In genomic region chr7:35785579-35785978, GRCm38 (mm10) we compare ENCODE assay signal across 23 mouse cellular contexts. TPM values are rescaled to one million over a fixed set of nuclear protein-coding genes. Genes with fewer than 3 reads are reported as not detected.
DNase-seq lines count a peak whose midpoint lies in the region; ATAC-seq and TF ChIP-seq lines count a peak whose summit lies in the region.
"Had no signal": no experiment of that assay in that cellular context is flagged by ENCODE, and none has a peak within 500 bp of the region (broad histone marks: within the 10 kb centered on the region; RNA-seq: fewer than 3 reads in every experiment).

No protein-coding gene starts in this region.

- H3K9ac ChIP-seq in embryonic facial prominence, embryonic 14.5 days (ENCODE audit: low read depth, low read length): no peak overlapping the region
- no peak overlapping the region for H3K9ac ChIP-seq in lung, embryonic 15.5 days
- no peak overlapping the region for H3K9ac ChIP-seq in lung, postnatal 0 days (replicated peaks; ENCODE audit: low read depth)
- H3K9ac ChIP-seq in stomach, embryonic 15.5 days: no peak overlapping the region
- H3K9ac ChIP-seq in forebrain, embryonic 16.5 days (replicated peaks; ENCODE audit: low read depth, low read length): no peak overlapping the region
- H3K9ac ChIP-seq: embryonic facial prominence, embryonic 15.5 days; heart, embryonic 13.5 days had no signal

- TF ChIP-seq CTCF in lung, postnatal 0 days (IDR thresholded peaks at IDR 0.05): no peak

- H3K4me2 ChIP-seq in embryonic facial prominence, embryonic 14.5 days (ENCODE audit: low read depth, low read length): no peak overlapping the region
- no peak overlapping the region for H3K4me2 ChIP-seq in lung, embryonic 15.5 days
- no peak overlapping the region for H3K4me2 ChIP-seq in lung, postnatal 0 days (replicated peaks; ENCODE audit: low read depth, low read length)
- no peak overlapping the region for H3K4me2 ChIP-seq in stomach, embryonic 15.5 days
- H3K4me2 ChIP-seq in forebrain, embryonic 16.5 days (ENCODE audit: low read length): no peak overlapping the region
- H3K4me2 ChIP-seq: embryonic facial prominence, embryonic 15.5 days; heart, embryonic 13.5 days had no signal

- no peaks in the 10 kb centered on the region for H3K4me1 ChIP-seq in embryonic facial prominence, embryonic 14.5 days (ENCODE audit: control insufficient read depth, insufficient read depth, low read length)
- H3K4me1 ChIP-seq in embryonic facial prominence, embryonic 10.5 days: no peaks in the 10 kb centered on the region
- 0 out of 2 replicates have a peak, but pooled peaks cover 4% of the 10 kb centered on the region for H3K4me1 ChIP-seq in lung, embryonic 15.5 days
- H3K4me1 ChIP-seq in lung, postnatal 0 days (ENCODE audit: insufficient read depth, low read depth, low read length): no peaks in the 10 kb centered on the region
- H3K4me1 ChIP-seq in stomach, embryonic 15.5 days: no peaks in the 10 kb centered on the region
- no peaks in the 10 kb centered on the region for H3K4me1 ChIP-seq in forebrain, embryonic 16.5 days (replicated peaks; ENCODE audit: control insufficient read depth, insufficient read depth, low read length)
- H3K4me1 ChIP-seq: embryonic facial prominence, embryonic 15.5 days; forebrain, embryonic 10.5 days; heart, embryonic 13.5 days had no signal

- no peak overlapping the region for H3K4me3 ChIP-seq in embryonic facial prominence, embryonic 14.5 days (ENCODE audit: low read depth, low read length)
- H3K4me3 ChIP-seq in embryonic facial prominence, embryonic 10.5 days: no peak overlapping the region
- no peak overlapping the region for H3K4me3 ChIP-seq in lung, embryonic 15.5 days
- H3K4me3 ChIP-seq in lung, postnatal 0 days (ENCODE audit: low read depth, low read length): no peak overlapping the region
- H3K4me3 ChIP-seq in stomach, embryonic 15.5 days (replicated peaks): no peak overlapping the region
- H3K4me3 ChIP-seq in forebrain, embryonic 16.5 days (replicated peaks; ENCODE audit: low read length): no peak overlapping the region
- H3K4me3 ChIP-seq: embryonic facial prominence, embryonic 15.5 days; erythroblast, embryonic 14.5 days; forebrain, embryonic 10.5 days; heart, embryonic 13.5 days had no signal

- no peak overlapping the region for H3K27ac ChIP-seq in embryonic facial prominence, embryonic 14.5 days (replicated peaks; ENCODE audit: low read depth, low read length)
- no peak overlapping the region for H3K27ac ChIP-seq in embryonic facial prominence, embryonic 10.5 days (replicated peaks)
- H3K27ac ChIP-seq in lung, embryonic 15.5 days: peak overlapping the region; percentile 37; the same call in 1 of the 2 replicates
- H3K27ac ChIP-seq in lung, postnatal 0 days (ENCODE audit: low read length): no peak overlapping the region
- H3K27ac ChIP-seq in stomach, embryonic 15.5 days: peak overlapping the region; percentile 54; the same call in 1 of the 2 replicates
- no peak overlapping the region for H3K27ac ChIP-seq in forebrain, embryonic 16.5 days (ENCODE audit: low read length)
- H3K27ac ChIP-seq: embryonic facial prominence, embryonic 15.5 days; forebrain, embryonic 10.5 days; heart, embryonic 13.5 days had no signal

- TF ChIP-seq EP300 in lung, postnatal 0 days (IDR thresholded peaks at IDR 0.05): peak; percentile 21; the same call in 1 of the 2 replicates

- DNase-seq in embryonic facial prominence, embryonic 14.5 days (ENCODE audit: low spot score): peak; percentile 12
- DNase-seq in embryonic facial prominence, embryonic 10.5 days (ENCODE audit: low spot score): no peak
- DNase-seq in lung, postnatal 10 days: no peak
- peak; percentile 77 for DNase-seq in lung, postnatal 0 days (ENCODE audit: low spot score)
- DNase-seq in adrenal gland, postnatal 36 days: no peak
- DNase-seq: adrenal gland, postnatal 10 days; B cell, adult 2 months; cerebellum, adult 11-12 months; cerebellum, adult 9-11 months; cerebellum, postnatal 36 days; gastrocnemius, postnatal 36 days; heart, adult 11 months; heart, postnatal 36 days had no signal

- ATAC-seq in embryonic facial prominence, embryonic 14.5 days (ENCODE audit: low read depth): no peak
- ATAC-seq in lung, embryonic 15.5 days (ENCODE audit: borderline replicate concordance, extremely low read depth, low FRiP score, low TSS enrichment): peak; percentile 52; the same call in 1 of the 2 replicates
- ATAC-seq in lung, postnatal 0 days: peak; percentile 90
- peak; percentile 80 for ATAC-seq in stomach, embryonic 15.5 days (ENCODE audit: insufficient read depth, low FRiP score, low read depth)
- no peak for ATAC-seq in forebrain, embryonic 16.5 days
- ATAC-seq: CD4-positive, CD25-positive, alpha-beta regulatory T cell, adult 4 months; forebrain, embryonic 14.5 days had no signal

- H3K36me3 ChIP-seq in embryonic facial prominence, embryonic 14.5 days (ENCODE audit: control insufficient read depth, insufficient read depth, low read length): peaks cover 83% of the 10 kb centered on the region
- H3K36me3 ChIP-seq in embryonic facial prominence, embryonic 10.5 days (replicated peaks): peaks cover 98% of the 10 kb centered on the region
- H3K36me3 ChIP-seq in lung, embryonic 15.5 days: peaks cover 60% of the 10 kb centered on the region
- peaks cover 13% of the 10 kb centered on the region for H3K36me3 ChIP-seq in lung, postnatal 0 days (ENCODE audit: insufficient read depth, low read length)
- peaks cover 28% of the 10 kb centered on the region for H3K36me3 ChIP-seq in stomach, embryonic 15.5 days
- peaks cover 17% of the 10 kb centered on the region for H3K36me3 ChIP-seq in forebrain, embryonic 16.5 days (ENCODE audit: control insufficient read depth, insufficient read depth)

- no peaks in the 10 kb centered on the region for H3K27me3 ChIP-seq in embryonic facial prominence, embryonic 14.5 days (replicated peaks; ENCODE audit: control insufficient read depth, insufficient read depth, low read length)
- H3K27me3 ChIP-seq in embryonic facial prominence, embryonic 10.5 days (replicated peaks; ENCODE audit: low read depth, poor library complexity, severe bottlenecking): no peaks in the 10 kb centered on the region
- no peaks in the 10 kb centered on the region for H3K27me3 ChIP-seq in lung, embryonic 15.5 days
- H3K27me3 ChIP-seq in lung, postnatal 0 days (replicated peaks; ENCODE audit: insufficient read depth, low read length): no peaks in the 10 kb centered on the region
- no peaks in the 10 kb centered on the region for H3K27me3 ChIP-seq in stomach, embryonic 15.5 days (replicated peaks)
- H3K27me3 ChIP-seq in forebrain, embryonic 16.5 days (replicated peaks; ENCODE audit: control insufficient read depth, insufficient read depth, low read length): no peaks in the 10 kb centered on the region
- H3K27me3 ChIP-seq: embryonic facial prominence, embryonic 15.5 days; heart, embryonic 13.5 days had no signal

- WGBS in embryonic facial prominence, embryonic 14.5 days: 70% methylated on average over 4 of the region's 4 CpGs
- 78% methylated on average over 4 of the region's 4 CpGs for WGBS in embryonic facial prominence, embryonic 10.5 days
- 32% methylated on average over 4 of the region's 4 CpGs for WGBS in lung, embryonic 15.5 days
- 35% methylated on average over 4 of the region's 4 CpGs for WGBS in lung, postnatal 0 days
- 30% methylated on average over 4 of the region's 4 CpGs for WGBS in stomach, embryonic 15.5 days
- 87% methylated on average over 4 of the region's 4 CpGs for WGBS in forebrain, embryonic 16.5 days

- H3K9me3 ChIP-seq in embryonic facial prominence, embryonic 14.5 days (ENCODE audit: control insufficient read depth, low read length): no peaks in the 10 kb centered on the region
- no peaks in the 10 kb centered on the region for H3K9me3 ChIP-seq in embryonic facial prominence, embryonic 10.5 days
- H3K9me3 ChIP-seq in lung, embryonic 15.5 days: no peaks in the 10 kb centered on the region
- H3K9me3 ChIP-seq in lung, postnatal 0 days (ENCODE audit: low read length): no peaks in the 10 kb centered on the region
- H3K9me3 ChIP-seq in stomach, embryonic 15.5 days: no peaks in the 10 kb centered on the region
- H3K9me3 ChIP-seq in forebrain, embryonic 16.5 days (ENCODE audit: control insufficient read depth, low read length): no peaks in the 10 kb centered on the region
- H3K9me3 ChIP-seq: embryonic facial prominence, embryonic 15.5 days; forebrain, embryonic 10.5 days; G1E; heart, embryonic 13.5 days had no signal

RNA-seq across cellular contexts. Expression of gene Zfp507, which starts 17.2 kb away (rescaled TPM):
- 17.8 TPM in 2 replicates for polyA plus RNA-seq in embryonic facial prominence, embryonic 14.5 days (2014; fragmentation: Nextera tagmentation; extraction: Ambion mirVana)
- polyA plus RNA-seq in embryonic facial prominence, embryonic 10.5 days (2016; fragmentation: Nextera tagmentation; extraction: Ambion mirVana): 19.4 and 21.2 TPM in 2 replicates
- 20.4 and 20.7 TPM in 2 replicates for polyA plus RNA-seq in lung, embryonic 15.5 days (2015; fragmentation: Nextera tagmentation; extraction: Ambion mirVana)
- 6.9 and 10.1 TPM in 2 replicates for polyA plus RNA-seq in lung, postnatal 0 days (2015; fragmentation: Nextera tagmentation; extraction: Ambion mirVana)
- polyA plus RNA-seq in stomach, embryonic 15.5 days (2015; fragmentation: Nextera tagmentation; extraction: Ambion mirVana): 17.2 and 19.5 TPM in 2 replicates
- polyA plus RNA-seq in forebrain, embryonic 16.5 days (2015; fragmentation: Nextera tagmentation; extraction: Ambion mirVana): 18.5 and 18.8 TPM in 2 replicates
- total RNA-seq in adrenal gland, postnatal 36 days (2021): 10 to 100 TPM; 26.5 to 26.9 TPM

RNA-seq across cellular contexts. Expression of gene Dpy19l3, which starts 31.3 kb away (rescaled TPM):
- polyA plus RNA-seq in embryonic facial prominence, embryonic 14.5 days (2014; fragmentation: Nextera tagmentation; extraction: Ambion mirVana): 34.9 and 38.9 TPM in 2 replicates
- polyA plus RNA-seq in embryonic facial prominence, embryonic 10.5 days (2016; fragmentation: Nextera tagmentation; extraction: Ambion mirVana): 30.6 TPM in 2 replicates
- polyA plus RNA-seq in lung, embryonic 15.5 days (2015; fragmentation: Nextera tagmentation; extraction: Ambion mirVana): 33.1 and 34.6 TPM in 2 replicates
- 14.3 and 16.2 TPM in 2 replicates for polyA plus RNA-seq in lung, postnatal 0 days (2015; fragmentation: Nextera tagmentation; extraction: Ambion mirVana)
- polyA plus RNA-seq in stomach, embryonic 15.5 days (2015; fragmentation: Nextera tagmentation; extraction: Ambion mirVana): 18.5 and 21.1 TPM in 2 replicates
- 45.0 and 56.0 TPM in 2 replicates for polyA plus RNA-seq in forebrain, embryonic 16.5 days (2015; fragmentation: Nextera tagmentation; extraction: Ambion mirVana)
- total RNA-seq in adrenal gland, postnatal 36 days (2021): 10 to 100 TPM; 48.2 to 62.0 TPM

Comparison
In these comparisons a context has a peak if more than half of its experiments do, and no peak if none do; other contexts are left out.
1. DNase-seq: peak in embryonic facial prominence, embryonic 14.5 days (single experiment) and lung, postnatal 0 days (single experiment); none in embryonic facial prominence, embryonic 10.5 days (single experiment), lung, postnatal 10 days (single experiment) and adrenal gland, postnatal 36 days (0 of 2).
2. H3K27ac ChIP-seq: peak in lung, embryonic 15.5 days (single experiment) and stomach, embryonic 15.5 days (single experiment); none in embryonic facial prominence, embryonic 14.5 days (single experiment), embryonic facial prominence, embryonic 10.5 days (single experiment), lung, postnatal 0 days (single experiment) and forebrain, embryonic 16.5 days (single experiment).
3. ATAC-seq: peak in lung, embryonic 15.5 days (single experiment), lung, postnatal 0 days (single experiment) and stomach, embryonic 15.5 days (single experiment); none in embryonic facial prominence, embryonic 14.5 days (single experiment) and forebrain, embryonic 16.5 days (single experiment).